Mouse (Mus musculus): ENCODE measurements around the gene Nfkbia.

The Nfkbia gene

GRCm38 (mm10) chr12:55489986-55490721, 2.3 kb downstream of the Nfkbia start:
- DNase-seq = no peak

GRCm38 (mm10) chr12:55488661-55489447, 3.6 kb downstream of the Nfkbia start:
- DNase-seq = peak; percentile 78

DNA sequence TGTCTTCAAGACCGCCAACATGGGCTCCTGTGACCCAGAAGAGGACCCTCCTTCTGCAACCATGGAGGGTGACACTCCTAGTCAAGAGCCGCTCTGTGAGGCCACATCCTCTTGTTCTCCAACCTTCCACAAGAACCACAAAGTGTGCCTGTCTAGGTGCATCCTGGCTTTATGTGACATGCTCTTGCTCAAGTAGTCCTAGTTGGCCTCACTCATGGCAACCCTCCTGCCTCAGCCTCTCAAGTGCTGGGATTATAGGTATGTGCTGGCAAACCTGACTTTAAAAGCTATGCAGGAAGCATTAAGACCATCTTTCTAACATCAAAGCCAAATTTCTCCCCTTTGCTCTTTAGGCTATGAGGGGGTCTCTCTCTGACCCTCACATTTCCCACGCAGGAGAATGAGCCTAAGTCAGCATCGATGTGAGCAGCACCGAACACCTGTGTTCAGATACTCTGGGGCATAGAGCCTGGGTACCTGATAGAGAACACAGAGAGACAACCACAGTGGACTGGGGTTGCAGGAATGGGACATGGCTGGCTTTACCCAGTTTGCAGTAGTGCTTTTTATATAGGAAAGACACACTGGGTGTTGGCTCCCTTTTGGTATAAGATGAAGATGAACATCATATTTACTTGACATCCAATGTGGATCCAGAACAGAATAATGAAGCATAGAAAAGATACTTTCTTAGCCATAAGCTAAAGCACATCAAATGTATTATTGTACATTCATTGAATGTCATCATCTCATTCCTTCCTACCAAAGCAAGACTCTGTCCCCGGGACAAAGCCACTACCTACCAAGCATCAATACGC, 4.4 kb downstream of the Nfkbia start:
- DNase-seq = no peak

GRCm38 (mm10) chr12:55486923-55487674, 5.3 kb downstream of the Nfkbia start:
- DNase-seq = no peak

- DNase-seq = no peak
Observed at GRCm38 (mm10) chr12:55484800-55485199, 7.6 kb downstream of the Nfkbia start.

- no peak for DNase-seq
Observed at GRCm38 (mm10) chr12:55484079-55484774, 8.2 kb downstream of the Nfkbia start.

GRCm38 (mm10) chr12:55483591-55483990, 8.9 kb downstream of the Nfkbia start:
- DNase-seq = no peak

GRCm38 (mm10) chr12:55482732-55483131, 9.7 kb downstream of the Nfkbia start:
- peak; percentile 44 for DNase-seq

DNA sequence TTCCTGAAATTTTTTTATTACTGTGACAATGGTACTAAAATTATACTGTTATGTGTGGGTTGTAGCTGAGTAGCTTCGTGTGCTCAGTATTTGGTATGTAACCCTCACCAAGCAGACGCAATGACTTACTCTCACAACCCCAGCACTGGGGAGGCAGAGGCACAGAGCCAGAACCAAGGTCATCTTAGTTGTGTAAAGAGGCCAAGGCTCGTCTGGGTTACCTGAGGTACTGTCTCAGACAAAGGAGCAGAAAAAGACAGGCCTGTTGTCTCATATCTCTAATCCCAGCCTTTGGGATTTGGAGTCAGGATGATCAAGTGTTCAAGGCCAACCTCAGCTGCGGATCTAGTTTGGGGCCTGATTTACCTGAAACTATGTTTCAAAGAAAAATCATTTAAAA, 10.7 kb downstream of the Nfkbia start:
- DNase-seq = no peak

- DNase-seq = no peak
Observed at GRCm38 (mm10) chr12:55480471-55481153, 11.8 kb downstream of the Nfkbia start.

DNA sequence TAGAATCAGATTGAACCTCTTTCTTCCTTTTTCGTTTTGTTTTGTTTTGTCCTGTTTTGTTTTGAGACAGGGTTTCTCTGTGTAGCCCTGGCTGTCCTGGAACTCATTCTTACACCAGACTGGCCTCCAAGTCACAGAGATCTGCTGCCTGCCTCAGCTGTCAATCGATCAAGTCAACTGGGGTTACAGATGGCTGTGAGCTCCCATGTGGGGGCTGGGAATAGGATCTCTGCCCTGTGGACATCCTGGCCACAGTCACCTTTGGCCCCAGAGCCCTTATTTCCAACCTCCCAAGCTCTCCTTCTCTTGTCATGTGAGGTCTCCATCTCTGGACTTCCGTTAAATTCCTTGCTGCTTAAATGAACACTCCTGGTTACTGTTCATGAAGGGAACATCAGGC, 13.5 kb downstream of the Nfkbia start:
- no peak for DNase-seq

GRCm38 (mm10) chr12:55474209-55474583, 18.3 kb downstream of the Nfkbia start:
- DNase-seq = peak; percentile 53

- no peak for DNase-seq
Observed at GRCm38 (mm10) chr12:55473250-55474208, 18.9 kb downstream of the Nfkbia start.

- DNase-seq = no peak
Observed at GRCm38 (mm10) chr12:55471344-55471743, 21.1 kb downstream of the Nfkbia start.

DNA sequence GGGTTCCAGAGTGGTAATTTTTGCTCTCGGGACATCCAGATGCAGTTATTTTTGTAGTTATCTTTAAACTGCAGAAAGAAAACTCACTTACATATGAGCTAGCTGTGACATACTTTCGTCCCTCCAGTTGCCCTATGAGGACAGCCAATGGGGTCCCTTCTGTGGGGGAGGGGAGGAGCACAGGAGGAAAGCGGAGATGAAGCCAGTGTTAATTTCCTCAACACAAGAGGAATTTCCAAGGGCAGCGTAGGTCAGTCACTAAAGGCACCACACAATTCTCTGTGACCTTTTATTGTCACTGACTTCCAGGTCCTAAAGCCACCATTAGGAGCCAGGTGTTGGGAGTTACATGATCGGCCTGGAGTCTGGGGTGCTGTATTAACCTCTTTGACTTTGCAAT, 22.0 kb downstream of the Nfkbia start:
- no peak for DNase-seq

- DNase-seq = no peak
Observed at GRCm38 (mm10) chr12:55467331-55468180, 24.9 kb downstream of the Nfkbia start.

GRCm38 (mm10) chr12:55466816-55467215, 25.6 kb downstream of the Nfkbia start:
- DNase-seq = no peak

- peak; percentile 80 for DNase-seq
Observed at GRCm38 (mm10) chr12:55466088-55466701, 26.3 kb downstream of the Nfkbia start.

Data from thymus, postnatal 4 days (tissue).